Mouse (Mus musculus) lung, adult 2 months (tissue): ENCODE measurements at regions not wholly inside any gene's neighbourhood (a gene's known extent, or its start where the extent isn't known, plus 50 kb on each side); places are given as distances from the start of the nearest gene placed in this dataset.

Experiments
- CTCF ChIP-seq: fragments of 200-500 bp; IDR thresholded peaks from 2 replicates; pipeline ENCODE4 v1.5.1; 2011; ENCODE audit warnings: mild to moderate bottlenecking, low read length, control low read depth; ENCODE audit not compliant: insufficient read depth
- POLR2A ChIP-seq: fragments of 200-500 bp; IDR thresholded peaks from 2 replicates; pipeline ENCODE4 v1.6.1; 2011; ENCODE audit warnings: low read depth, mild to moderate bottlenecking, control low read depth, low read length, borderline replicate concordance; ENCODE audit errors: extremely low read depth

DNA sequence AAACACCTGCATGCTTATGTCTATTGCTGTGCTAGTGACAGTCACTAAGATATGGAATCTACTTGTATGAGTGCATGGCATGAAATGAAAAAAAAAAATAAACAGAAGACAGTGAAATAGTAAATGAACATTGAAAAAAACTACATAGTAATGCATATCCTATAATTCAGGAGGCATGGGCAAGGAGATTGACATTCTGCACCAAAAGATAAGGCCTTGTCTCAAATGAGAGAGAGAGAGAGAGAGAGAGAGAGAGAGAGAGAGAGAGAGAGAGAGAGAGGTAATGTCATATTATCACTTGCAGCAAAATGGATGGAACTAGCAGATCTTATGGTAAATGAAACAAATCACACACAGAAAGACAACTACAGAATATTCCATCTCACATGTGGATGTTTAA, 115.4 kb downstream of the Ube2e3 start:
- TF ChIP-seq CTCF (no peak), POLR2A (no peak)
